Mouse (Mus musculus) naive thymus-derived CD4-positive, alpha-beta T cell, adult 2 months (primary cell): ENCODE results near the gene Cyfip2.

Source experiments
- DNase-seq: peaks from one replicate; pipeline ENCODE4 v3.0.0-alpha.2; 2011; ENCODE audit warnings: low read depth

Cyfip2 gene

DNA sequence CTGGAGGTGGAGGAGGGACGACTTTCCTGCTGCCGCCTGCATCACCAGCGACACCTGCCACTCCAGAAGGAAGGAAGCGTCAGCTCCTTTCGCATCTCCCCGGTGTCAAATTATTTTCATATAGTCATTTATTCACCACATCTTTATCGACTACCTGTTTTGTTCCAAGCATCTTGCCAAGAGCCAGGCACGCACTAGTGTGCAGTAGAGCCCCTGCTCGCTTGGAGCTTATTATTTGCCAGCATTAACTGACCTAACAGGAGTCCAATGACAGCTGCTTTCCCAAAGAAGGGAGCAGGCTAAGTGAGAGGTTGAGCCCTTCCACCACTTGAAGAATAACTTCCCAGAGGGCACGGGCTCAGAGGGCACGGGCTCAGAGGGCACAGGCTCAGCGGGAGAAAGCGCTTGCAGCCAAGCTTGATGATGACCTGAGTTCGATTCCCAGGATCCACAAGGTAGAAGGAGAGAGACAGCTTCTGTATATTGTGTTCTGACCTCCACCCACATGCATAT lies at the start of gene Cyfip2:
Gene Cyfip2 (minus strand): TSS at position 337 of the 513 bp plus-strand sequence.
- no peak for DNase-seq

GRCm38 (mm10) chr11:46360991-46361665 lies 48.5 kb upstream of the Cyfip2 start:
- DNase-seq, result peak; percentile 58

GRCm38 (mm10) chr11:46358369-46358768 lies 45.7 kb upstream of the Cyfip2 start:
- DNase-seq, result no peak

DNA sequence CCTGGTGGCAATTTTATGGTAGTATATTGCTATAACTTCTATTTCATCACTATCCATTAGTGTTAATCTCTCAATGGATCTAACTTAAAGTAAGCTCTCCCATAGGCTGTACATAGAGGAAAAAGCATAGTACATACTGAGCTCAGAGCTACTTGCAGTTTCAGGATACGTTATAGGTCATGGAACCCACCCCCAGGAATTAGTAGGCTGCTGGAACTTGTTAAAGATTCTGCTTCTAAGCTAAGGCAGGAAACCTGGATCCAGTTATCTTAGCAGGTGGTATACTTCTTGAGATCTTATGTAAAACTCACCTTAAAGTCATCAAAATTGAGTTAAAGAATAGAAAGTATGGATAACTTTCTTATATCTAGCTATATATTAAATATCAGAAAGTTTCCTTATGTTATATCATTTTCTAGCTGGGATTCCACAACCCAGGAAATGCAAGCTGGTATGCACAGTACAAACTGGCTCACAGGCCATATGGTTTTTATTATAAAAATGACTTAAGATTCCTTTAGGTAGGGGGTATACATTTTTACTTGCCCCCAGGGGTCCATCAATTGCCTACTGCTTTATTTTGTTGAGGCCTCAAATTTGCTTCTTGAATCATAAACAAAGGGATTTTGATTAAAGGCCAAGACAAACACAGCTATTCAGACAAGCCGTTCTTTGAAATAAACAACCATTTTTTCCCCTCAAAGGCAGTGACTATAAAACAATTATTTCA lies 37.2 kb upstream of the Cyfip2 start:
- DNase-seq, result no peak

GRCm38 (mm10) chr11:46348416-46348815 lies 35.8 kb upstream of the Cyfip2 start:
- no peak for DNase-seq

DNA sequence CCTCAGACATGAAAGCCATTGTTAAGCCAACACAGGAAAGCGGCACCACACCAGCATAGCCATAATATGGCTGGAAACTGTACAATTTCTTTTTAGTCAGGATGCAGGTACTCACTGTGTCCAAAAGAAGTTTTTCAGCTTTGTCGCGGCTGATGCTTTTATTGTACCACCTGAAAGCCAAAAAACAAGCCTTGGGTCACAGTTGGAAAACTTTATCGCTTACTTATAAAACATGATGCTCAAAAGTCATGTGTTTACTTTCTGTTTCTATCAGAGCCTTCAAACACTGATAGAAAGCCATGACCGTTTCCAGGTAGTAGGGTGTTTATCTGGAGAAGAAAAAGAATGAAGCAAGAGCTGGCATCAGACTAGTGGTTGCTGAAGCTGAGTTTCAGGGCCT lies 35.1 kb upstream of the Cyfip2 start:
- peak; percentile 67 for DNase-seq

GRCm38 (mm10) chr11:46343886-46344546 lies 31.4 kb upstream of the Cyfip2 start:
- peak; percentile 92 for DNase-seq

DNA sequence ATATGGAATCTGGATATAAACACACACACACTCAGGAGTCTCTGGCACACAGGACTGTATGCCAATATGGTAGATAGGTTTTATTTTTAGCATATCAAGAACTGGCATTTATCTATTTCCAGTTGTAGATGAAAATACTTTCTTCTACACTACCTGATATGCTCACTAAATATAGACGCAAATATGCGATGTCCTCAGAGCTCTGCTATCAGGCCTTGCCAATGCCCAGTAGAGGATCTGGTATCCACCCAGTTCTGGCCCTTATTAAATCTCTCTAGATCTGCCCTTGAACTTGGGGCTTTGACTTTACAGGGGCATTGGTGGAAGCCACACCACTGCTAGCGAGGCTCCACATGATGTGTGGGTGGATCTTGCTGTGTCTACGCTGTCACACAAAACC lies 29.3 kb upstream of the Cyfip2 start:
- no peak for DNase-seq

DNA sequence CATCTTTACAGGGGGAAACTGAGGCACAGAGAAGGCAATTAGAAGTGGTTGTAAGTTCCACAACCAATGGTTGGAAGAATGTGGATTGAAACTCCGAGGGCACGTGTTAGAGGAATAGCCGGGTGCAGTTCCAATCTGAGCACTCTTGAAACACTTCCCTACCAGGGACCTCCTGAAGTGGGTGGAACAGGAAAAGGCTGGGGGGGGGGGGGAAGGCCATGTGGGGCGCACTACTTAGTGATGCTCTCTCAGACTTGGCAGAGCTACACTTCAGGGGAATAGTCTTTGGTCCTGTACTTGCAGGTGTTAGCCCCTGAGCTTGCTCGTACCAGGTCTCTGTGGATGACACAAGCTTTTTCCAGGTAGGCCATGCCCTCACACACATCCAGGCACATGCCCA lies 23.4 kb upstream of the Cyfip2 start:
- no peak for DNase-seq

DNA sequence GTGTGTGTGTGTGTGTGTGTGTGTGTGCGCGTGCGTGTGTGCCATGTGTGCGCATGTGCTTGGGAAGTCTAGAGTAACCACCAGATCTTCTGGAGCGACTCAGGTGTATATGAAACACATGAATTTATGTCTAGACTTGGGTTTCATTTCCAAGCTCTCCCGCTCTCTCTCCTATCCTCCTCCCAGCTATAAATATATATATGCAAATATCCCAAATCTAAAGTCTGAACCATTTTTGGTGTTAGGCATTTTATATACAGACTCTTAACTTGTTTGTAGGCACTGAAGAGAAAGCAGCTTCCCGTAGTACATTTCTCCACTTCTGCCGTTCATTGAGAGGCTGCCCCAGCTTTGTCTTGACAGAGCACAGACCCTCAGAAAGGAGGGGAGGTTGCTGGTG lies 19.6 kb upstream of the Cyfip2 start:
- DNase-seq, result no peak

DNA sequence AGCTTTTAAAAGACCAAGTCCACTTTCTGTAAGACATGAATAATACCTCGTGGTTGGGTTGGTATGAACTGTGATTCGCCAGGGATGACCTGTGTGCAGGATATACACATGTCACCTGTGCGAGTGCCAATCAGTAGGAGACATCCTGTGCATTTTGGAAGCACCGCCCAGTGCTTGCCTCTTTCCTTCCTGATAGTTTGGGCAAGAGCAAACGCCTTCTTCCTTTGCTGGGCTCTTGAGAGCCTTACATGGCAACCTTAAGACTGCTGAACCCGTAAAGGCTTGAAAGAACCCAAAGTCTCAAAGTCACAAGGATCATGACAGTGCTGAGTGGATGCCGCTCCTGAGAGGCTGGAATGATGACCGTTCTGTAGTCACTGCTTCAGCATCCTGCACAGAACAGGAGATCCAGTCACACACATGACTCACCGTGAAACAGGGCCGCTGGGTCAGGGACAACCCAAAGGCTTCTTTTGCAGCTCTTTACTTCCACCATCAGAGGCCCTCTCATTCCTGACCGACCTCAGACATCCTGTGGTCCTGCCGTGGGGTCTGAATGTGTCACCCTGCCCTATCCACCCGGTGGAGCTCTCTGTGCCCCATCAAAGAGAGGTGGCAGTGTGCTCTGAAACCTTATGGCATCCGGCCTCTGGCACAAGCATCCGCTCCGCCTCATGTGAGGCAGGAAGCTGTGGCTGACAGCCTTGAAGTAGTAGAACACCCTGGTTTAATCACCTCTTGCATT lies 13.8 kb upstream of the Cyfip2 start:
- DNase-seq, result peak; percentile 90

DNA sequence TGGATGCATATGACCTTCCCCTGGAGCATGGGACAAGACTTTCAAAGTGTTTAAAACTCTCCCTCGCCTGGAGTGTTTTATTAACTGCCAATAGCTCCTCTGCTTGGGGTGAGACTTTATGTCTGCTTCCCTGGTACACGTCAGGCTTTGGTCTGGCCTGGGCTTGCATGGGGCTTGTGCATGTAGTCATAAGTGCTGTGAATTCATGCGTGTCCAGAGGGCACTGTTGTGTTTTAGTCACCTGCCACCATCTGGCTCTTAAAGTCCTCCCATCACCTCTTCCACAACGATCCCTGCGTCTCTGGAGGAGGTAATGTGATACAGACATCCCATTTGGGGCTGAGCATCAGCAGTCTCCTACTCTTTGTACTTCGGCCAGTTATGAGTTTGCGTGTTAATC lies 8.9 kb upstream of the Cyfip2 start:
- no peak for DNase-seq

- no peak for DNase-seq
Measured at GRCm38 (mm10) chr11:46314534-46314933, 1.9 kb upstream of the Cyfip2 start.

DNA sequence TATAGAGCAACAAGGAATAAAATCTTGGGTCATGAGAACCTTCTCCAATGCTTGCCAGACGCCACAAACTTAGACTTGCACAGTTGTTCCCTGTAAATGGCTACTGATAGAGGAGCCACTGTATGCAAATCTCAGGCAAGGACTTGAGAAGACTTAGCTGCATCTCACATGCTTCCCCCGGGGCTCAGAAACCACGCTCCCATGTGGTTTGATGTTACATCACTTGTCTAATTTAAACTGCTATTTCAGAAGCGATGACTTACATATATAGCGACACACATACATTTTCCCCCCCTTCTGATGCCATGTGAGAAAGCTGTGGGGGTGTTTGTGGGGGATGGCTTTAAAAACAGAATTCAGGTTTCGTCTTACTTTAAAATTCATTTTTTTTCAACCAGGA lies 1.2 kb upstream of the Cyfip2 start:
- DNase-seq, result no peak

DNA sequence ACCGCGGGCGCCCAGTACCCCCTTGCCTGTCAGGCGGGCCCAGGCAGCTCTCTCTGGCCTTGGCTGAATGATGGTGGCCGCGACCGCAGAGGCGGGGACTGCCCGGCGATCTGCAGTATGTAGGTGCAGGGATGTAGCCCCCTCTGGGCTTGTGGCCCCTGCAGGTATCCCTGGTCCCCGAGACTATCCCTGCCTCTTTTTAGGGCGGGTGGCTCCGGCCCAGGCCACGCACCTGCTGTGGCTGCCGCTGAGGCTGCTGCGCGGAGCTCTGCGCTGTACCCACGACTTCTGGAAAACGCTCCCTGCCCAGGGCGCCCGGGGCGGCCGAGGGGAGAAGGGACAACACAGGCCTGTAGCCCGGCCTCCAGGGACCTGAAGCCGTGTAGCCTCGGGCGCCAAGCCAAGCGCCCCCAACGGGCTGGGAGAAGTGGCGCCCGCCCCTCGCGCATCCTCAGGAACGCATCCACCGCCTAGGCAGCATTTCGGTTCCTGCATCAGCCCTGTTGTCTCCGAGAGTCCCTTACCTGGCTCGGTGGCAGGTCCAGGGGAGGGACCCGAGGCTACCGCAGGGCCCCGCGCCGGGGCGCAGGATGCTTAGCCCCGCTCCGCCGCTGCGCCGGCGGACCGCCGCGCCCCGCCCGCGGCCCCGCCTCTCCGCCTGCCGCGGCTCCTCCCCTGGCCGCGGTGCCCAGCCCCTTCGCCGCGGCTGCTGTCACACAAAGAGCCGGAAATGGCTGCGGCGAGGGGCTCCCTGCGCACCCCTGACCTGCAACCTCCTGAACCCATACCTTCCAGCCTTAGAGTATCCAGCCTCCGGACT lies 746 bp downstream of the Cyfip2 start:
- DNase-seq, result peak; percentile 85

GRCm38 (mm10) chr11:46311181-46311702 lies 1.4 kb downstream of the Cyfip2 start:
- peak; percentile 79 for DNase-seq

DNA sequence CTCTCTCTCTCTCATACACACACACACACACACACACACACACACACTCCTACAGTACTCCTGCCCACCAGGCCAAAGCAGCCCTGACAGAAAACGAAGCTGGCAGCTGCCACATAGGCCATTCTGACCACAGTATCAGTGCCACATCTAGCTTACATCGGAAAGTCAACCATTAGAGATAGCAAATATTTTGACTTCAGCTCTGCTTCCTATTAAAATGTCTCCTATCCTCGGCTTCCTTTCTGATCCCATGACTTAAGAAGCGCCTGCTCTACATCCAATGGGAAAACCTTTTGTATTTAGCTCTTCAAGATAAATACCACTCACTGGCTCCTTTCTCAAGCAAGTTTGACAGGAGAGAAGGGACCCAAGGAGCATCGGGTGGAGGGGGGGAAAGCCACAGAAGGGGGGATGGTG lies 2.0 kb downstream of the Cyfip2 start:
- DNase-seq, result peak; percentile 43

GRCm38 (mm10) chr11:46309808-46310555 lies 2.7 kb downstream of the Cyfip2 start:
- peak; percentile 53 for DNase-seq

DNA sequence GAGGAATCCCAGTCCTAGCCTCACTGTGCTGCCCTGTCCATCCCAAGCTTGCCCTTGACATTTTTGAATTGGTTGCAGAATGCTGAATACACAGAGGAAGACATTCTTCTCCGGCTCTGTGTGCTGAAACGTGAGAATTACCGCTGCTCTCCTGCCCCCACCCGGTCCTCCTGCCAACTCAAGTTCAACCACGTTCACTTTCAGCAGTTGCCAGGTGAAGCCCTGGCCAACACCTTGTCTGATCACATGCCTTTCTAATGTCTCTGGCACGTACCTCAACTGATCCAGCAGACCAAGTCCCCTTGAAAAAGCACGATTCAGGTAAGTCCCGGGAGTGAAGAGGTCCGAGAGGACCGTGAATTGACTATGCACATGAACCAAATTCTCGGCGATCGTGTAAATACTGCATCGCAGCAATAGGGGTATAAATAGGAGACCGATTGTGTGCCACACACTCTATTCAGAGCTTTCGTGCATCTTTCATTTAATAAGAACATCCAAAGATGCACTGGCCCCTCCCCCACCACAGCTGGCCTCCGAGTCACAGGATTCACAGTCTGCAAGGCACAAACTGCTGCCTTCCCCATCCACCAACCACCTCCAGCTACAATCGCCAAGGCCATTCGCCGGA lies 3.4 kb downstream of the Cyfip2 start:
- DNase-seq, result peak; percentile 62
